Mouse (Mus musculus) CD4-positive naive resting alpha-beta T cell, adult 76 days (primary cell): ENCODE data around the gene Vnn3. TPM values are rescaled to one million over a fixed set of nuclear protein-coding genes. Genes with fewer than 3 reads are reported as not detected.

Experiments
- total RNA-seq: library from RNA; stranded (reverse); gene quantifications from one replicate; pipeline ENCODE4 v1.2.4, GENCODE M21; 2023

Vnn3 gene
- 0.32 TPM for total RNA-seq

DNA sequence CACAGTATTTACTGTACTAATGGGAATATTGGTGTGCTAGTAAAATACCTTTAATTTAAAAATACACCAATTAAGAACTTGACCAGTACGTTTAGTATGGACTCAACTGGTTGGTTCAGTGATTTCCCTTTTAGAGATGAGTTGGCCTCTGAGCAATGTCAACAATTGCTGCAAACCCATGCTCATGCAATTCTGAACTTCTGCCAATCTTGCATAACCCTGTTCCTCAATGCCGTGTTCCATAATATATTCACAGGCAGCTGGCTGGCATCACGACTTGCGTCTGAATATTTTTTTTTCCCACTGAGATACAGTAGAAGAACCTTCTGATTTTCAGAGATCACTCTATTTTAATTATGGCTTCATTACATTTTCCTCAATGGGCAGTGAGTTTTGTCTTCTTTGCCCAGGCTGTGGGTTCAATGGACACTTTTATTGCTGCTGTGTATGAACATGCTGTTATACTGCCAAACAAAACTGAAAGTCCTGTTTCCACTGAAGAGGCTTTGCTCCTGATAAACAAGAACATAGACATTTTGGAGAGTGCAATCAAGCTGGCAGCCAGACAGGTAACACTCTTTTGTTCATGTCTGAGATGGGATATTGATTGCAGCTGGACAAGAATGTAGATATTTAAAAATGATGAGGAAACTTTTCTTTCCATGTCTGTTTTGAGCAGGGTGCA is at the start of gene Vnn3:
Gene Vnn3, plus strand, starts transcription at position 235 of the 685 bp plus-strand sequence.

GRCm38 (mm10) chr10:23894601-23895349 is 43.5 kb downstream of the Vnn3 start, which contains the start of gene Vnn1:
TSS of gene Vnn1 (plus strand) at chr10:23894688.

Other genes with a start within 250 kb of the Vnn3 start
- 901 TPM for gene Rps12, start 64.2 kb upstream of the Vnn3 start, total RNA-seq
- not detected for gene Slc18b1, start 54.5 kb upstream of the Vnn3 start, total RNA-seq
- gene Vnn1, start 43.2 kb downstream of the Vnn3 start, total RNA-seq, result not detected
- gene Taar1, start 68.9 kb downstream of the Vnn3 start, total RNA-seq, result not detected
- gene Taar2, start 87.1 kb downstream of the Vnn3 start, total RNA-seq, result not detected
- not detected for gene Taar3, start 98.1 kb downstream of the Vnn3 start, total RNA-seq
- gene Taar4, start 109.0 kb downstream of the Vnn3 start, total RNA-seq, result not detected
- gene Taar5, start 119.2 kb downstream of the Vnn3 start, total RNA-seq, result not detected
- gene Taar6, start 134.2 kb downstream of the Vnn3 start, total RNA-seq, result not detected
- not detected for gene Taar7a, start 142.0 kb downstream of the Vnn3 start, total RNA-seq
- not detected for gene Taar7b, start 148.5 kb downstream of the Vnn3 start, total RNA-seq
- not detected for gene Taar7d, start 175.8 kb downstream of the Vnn3 start, total RNA-seq
- not detected for gene Taar7e, start 186.2 kb downstream of the Vnn3 start, total RNA-seq
- gene Taar7f, start 198.0 kb downstream of the Vnn3 start, total RNA-seq, result not detected
- gene Taar8a, start 225.0 kb downstream of the Vnn3 start, total RNA-seq, result not detected
- gene Taar8b, start 240.8 kb downstream of the Vnn3 start, total RNA-seq, result not detected